Mouse (Mus musculus) layer of hippocampus, postnatal 14 days (tissue): ENCODE data around the gene Fam241a. TPM values are rescaled to one million over a fixed set of nuclear protein-coding genes. Genes with fewer than 3 reads are reported as not detected.

Experiments used
- DNase-seq, 2 experiments: peaks; one replicate each; pipeline ENCODE4 v3.0.0; 2021 to 2022; ENCODE audit warnings: low spot score in 2 of 2, mixed read lengths in 1 of 2
- long read RNA-seq, 2 experiments: library from polyadenylated mRNA; stranded (forward); transcript quantifications; one replicate each; pipeline ENCODE4 v2.0.0; 2021
- total RNA-seq, 2 experiments: library from RNA; stranded (reverse); gene quantifications; 2 replicates each; pipeline ENCODE4 v1.2.3; 2021

The Fam241a gene
- total RNA-seq: 1 to 10 TPM; 3.5 to 4.9 TPM
- long read RNA-seq, experiment 1, partial matches to known transcripts: 1 of 5 reads
- long read RNA-seq, experiment 1, other reads (novel, unspliced or antisense): 0 of 5 reads
- long read RNA-seq, experiment 2, transcript Fam241a-202 (2 exons, 2,234 nt): major isoform, 7 of 10 reads
- long read RNA-seq, experiment 2, partial matches to known transcripts: 0 of 10 reads
- long read RNA-seq, experiment 2, other reads (novel, unspliced or antisense): 2 of 10 reads

- peak; percentile 59 to 65 for DNase-seq
Observed at GRCm38 (mm10) chr3:127895792-127896541, at the start of gene Fam241a. Fam241a (minus strand) TSS chr3:127896324.

GRCm38 (mm10) chr3:127932453-127932852, 36.3 kb upstream of the Fam241a start:
- DNase-seq: no peak

GRCm38 (mm10) chr3:127930326-127931012, 34.3 kb upstream of the Fam241a start:
- DNase-seq: no peak

- DNase-seq: no peak
Observed at GRCm38 (mm10) chr3:127929921-127930320, 33.8 kb upstream of the Fam241a start.

- DNase-seq: no peak
Observed at GRCm38 (mm10) chr3:127926635-127927183, 30.6 kb upstream of the Fam241a start.

- no peak for DNase-seq
Observed at GRCm38 (mm10) chr3:127924464-127924863, 28.3 kb upstream of the Fam241a start.

GRCm38 (mm10) chr3:127923183-127923582, 27.1 kb upstream of the Fam241a start:
- no peak for DNase-seq

- DNase-seq: no peak
Observed at GRCm38 (mm10) chr3:127922125-127922524, 26.0 kb upstream of the Fam241a start.

GRCm38 (mm10) chr3:127917999-127918661, 22.0 kb upstream of the Fam241a start:
- no peak for DNase-seq

GRCm38 (mm10) chr3:127917549-127917948, 21.4 kb upstream of the Fam241a start:
- no peak for DNase-seq

- no peak for DNase-seq
Observed at GRCm38 (mm10) chr3:127915656-127916334, 19.7 kb upstream of the Fam241a start.

- no peak for DNase-seq
Observed at GRCm38 (mm10) chr3:127913885-127914709, 18.0 kb upstream of the Fam241a start.

GRCm38 (mm10) chr3:127909941-127910340, 13.8 kb upstream of the Fam241a start:
- DNase-seq: no peak

GRCm38 (mm10) chr3:127894981-127895779, 944 bp downstream of the Fam241a start:
- DNase-seq: no peak

- no peak for DNase-seq
Observed at GRCm38 (mm10) chr3:127893902-127894301, 2.2 kb downstream of the Fam241a start.

GRCm38 (mm10) chr3:127891906-127892305, 4.2 kb downstream of the Fam241a start:
- no peak for DNase-seq

- no peak for DNase-seq
Observed at GRCm38 (mm10) chr3:127890008-127890407, 6.1 kb downstream of the Fam241a start.

GRCm38 (mm10) chr3:127889570-127889969, 6.6 kb downstream of the Fam241a start:
- DNase-seq: no peak

- no peak for DNase-seq
Observed at GRCm38 (mm10) chr3:127881684-127882083, 14.4 kb downstream of the Fam241a start.
